Mouse (Mus musculus) cerebellum, adult 2 months (tissue): Measurements from ENCODE around the gene Ranbp9. TPM values are rescaled to one million over a fixed set of nuclear protein-coding genes. Genes with fewer than 3 reads are reported as not detected.

Source experiments
- DNase-seq, 2 experiments: peaks; one replicate each; pipeline ENCODE4 v3.0.0; 2021
- H3K27ac ChIP-seq: fragments of 200-500 bp; 2 replicates; pipeline ENCODE4 v1.5.1; 2012; ENCODE audit warnings: low read length, control low read depth, inconsistent platforms; ENCODE audit not compliant: insufficient read depth
- H3K27me3 ChIP-seq: fragments of 200-500 bp; 2 replicates; pipeline ENCODE4 v1.6.1; 2012; ENCODE audit warnings: inconsistent platforms, mild to moderate bottlenecking, low read length, moderate library complexity; ENCODE audit not compliant: control insufficient read depth, insufficient read depth
- H3K4me1 ChIP-seq: fragments of 200-500 bp; 2 replicates; pipeline ENCODE4 v1.6.1; 2011; ENCODE audit warnings: low read length; ENCODE audit not compliant: control insufficient read depth, insufficient read depth
- H3K4me3 ChIP-seq: fragments of 200-500 bp; replicated peaks from 2 replicates; pipeline ENCODE3; 2011; ENCODE audit warnings: mild to moderate bottlenecking, low read depth, low read length, control low read depth; ENCODE audit not compliant: insufficient read depth
- CTCF ChIP-seq: fragments of 200-500 bp; IDR thresholded peaks from 2 replicates; pipeline ENCODE4 v1.5.1; 2011; ENCODE audit warnings: low read depth, mild to moderate bottlenecking, control low read depth, low read length, moderate library complexity, borderline replicate concordance; ENCODE audit not compliant: insufficient read depth
- POLR2A ChIP-seq: fragments of 200-500 bp; IDR thresholded peaks from 2 replicates; pipeline ENCODE4 v1.6.1; 2011; ENCODE audit warnings: low read length, control low read depth, borderline replicate concordance; ENCODE audit not compliant: insufficient read depth
- WGBS: fragments of 180-500 bp; shearing (Covaris S2); methylation state at CpG from one replicate; pipeline ENCODE4 v1.1.7; 2018; 5-methylcytosine and 5-hydroxymethylcytosine counted together
- polyA plus RNA-seq: library from polyadenylated mRNA; depleted of rRNA; stranded (reverse); fragments of >200 nt; gene quantifications from 2 replicates; pipeline ENCODE4 v1.2.3, GENCODE M21; 2012

Gene Ranbp9
- polyA plus RNA-seq, 1 experiment: 61.6 TPM

DNA sequence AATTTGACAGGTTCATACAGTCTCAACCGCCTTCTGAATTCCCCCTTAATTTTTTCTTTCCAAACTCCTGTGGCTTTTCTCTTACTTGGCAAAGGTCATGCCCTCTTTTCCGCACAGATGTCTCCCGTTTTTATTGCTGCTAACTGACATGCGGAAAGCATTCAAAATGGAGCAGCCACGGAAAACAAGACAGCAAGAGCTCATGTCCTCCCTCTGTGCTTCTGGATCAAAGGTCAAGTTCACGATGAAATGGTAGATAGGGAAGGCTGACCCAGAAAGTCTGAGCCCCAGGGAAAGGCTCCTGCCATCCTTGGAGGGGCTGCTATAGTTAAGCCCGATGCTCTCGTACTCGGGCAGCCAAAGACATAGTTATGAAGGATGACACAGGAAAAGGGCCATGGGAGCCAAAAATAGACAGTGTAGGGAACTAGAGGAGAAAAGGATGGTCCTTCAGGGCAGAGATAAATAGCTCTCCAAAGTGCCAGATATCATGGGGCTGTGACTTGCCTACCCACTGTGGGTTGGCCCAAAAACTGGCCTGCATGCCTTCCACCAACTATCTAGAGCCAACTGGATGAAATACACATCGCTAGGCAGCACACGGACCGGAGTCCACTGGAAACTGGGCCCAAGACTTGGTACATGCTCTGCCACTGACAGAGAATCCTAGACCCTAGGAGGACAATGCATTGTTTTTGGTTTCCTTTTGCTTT, 5.6 kb upstream of the Ranbp9 start:
- peaks cover 9% of the 10 kb centered on the region; the same call in 1 of the 2 replicates for H3K4me1 ChIP-seq
- 23% methylated on average over 12 of the region's 12 CpGs for WGBS
- TF ChIP-seq CTCF (no peak), POLR2A (no peak)
- peak; percentile 49 to 75 for DNase-seq
- no peak overlapping the region for H3K4me3 ChIP-seq
- H3K27ac ChIP-seq: peak overlapping the region; percentile 26
- no peaks in the 10 kb centered on the region for H3K27me3 ChIP-seq

DNA sequence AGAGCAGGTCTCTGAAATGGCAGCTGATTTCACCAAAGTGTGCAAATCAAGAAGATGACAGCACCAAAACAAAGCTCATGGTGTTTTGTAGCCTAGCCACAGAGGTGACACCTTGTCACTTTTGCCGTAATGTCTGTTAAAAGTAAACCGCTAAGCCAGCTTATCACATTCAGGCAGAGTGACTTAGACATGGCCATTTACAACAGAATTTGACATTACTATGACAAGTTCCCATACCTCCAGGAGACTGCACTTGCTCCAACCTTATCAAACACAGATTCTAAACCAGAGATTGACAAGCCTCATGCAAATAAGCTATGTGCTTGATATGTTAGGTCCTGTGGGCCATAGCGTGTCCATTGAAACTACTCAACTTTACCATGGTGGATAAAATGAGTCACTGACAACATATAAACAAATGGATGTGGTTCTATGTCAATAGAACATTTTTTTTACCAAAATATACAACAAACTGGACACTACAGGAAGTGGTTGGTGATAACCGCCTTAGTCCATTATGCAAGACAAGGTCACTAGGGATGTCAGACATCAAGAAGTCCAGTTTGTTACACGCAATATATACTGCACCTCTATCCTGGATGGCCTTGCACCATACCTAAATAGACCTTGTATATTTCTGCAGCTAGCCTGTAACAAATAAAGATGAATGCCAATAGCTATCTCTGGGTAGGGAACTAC, 4.3 kb upstream of the Ranbp9 start:
- H3K27me3 ChIP-seq: no peaks in the 10 kb centered on the region
- H3K4me3 ChIP-seq: no peak overlapping the region
- no peak overlapping the region for H3K27ac ChIP-seq
- 97% methylated on average over 5 of the region's 5 CpGs for WGBS
- no peak for DNase-seq
- peaks cover 9% of the 10 kb centered on the region; the same call in 1 of the 2 replicates for H3K4me1 ChIP-seq
- TF ChIP-seq CTCF: no peak

DNA sequence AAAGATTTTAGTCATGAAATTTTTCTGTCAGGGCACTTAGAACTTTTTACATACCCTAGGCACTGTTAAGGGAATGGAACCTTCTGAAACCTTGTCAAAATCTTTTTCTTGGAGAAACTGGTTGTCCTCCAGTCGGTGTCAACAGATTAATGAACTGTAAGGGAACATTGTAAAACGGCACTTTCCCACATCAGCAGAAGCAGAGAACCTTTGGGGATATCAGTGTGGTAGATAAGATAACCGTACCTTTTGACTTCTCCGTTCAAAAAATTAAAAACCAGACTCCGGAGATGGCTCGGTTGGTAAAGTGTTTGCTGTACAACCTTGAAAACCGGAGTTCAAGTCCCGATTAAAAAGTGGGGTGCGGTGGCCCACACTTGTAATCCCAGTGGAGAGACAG, 1.7 kb upstream of the Ranbp9 start:
- WGBS: 97% methylated on average over 9 of the region's 9 CpGs
- no peak overlapping the region for H3K4me3 ChIP-seq
- peaks cover 9% of the 10 kb centered on the region; the same call in 1 of the 2 replicates for H3K4me1 ChIP-seq
- H3K27ac ChIP-seq: no peak overlapping the region
- TF ChIP-seq POLR2A (no peak), CTCF (no peak)
- no peak for DNase-seq
- H3K27me3 ChIP-seq: no peaks in the 10 kb centered on the region

DNA sequence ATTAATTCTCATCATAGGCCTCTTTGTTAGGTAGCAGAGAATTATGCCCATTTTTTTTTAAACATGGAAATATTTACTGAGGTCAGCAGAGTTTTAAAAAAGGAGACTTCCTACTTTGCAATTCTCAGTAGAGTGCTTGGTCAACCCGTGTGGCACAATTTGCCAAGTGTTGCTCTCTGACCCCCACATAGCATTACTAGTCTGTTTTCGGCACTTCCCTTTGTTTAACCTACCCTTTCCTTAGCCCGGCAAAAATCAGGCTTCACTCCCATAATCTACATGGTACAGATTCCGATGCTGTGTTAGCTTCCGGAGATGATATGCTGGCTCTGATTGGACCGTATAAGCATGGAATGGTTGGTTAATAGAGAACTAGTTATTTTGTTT, 770 bp upstream of the Ranbp9 start:
- peaks cover 4% of the 10 kb centered on the region; the same call in 1 of the 2 replicates for H3K4me1 ChIP-seq
- H3K27me3 ChIP-seq: no peaks in the 10 kb centered on the region
- H3K4me3 ChIP-seq: peak overlapping the region; percentile 74
- 51% methylated on average over 6 of the region's 6 CpGs for whole genome bisulfite sequencing
- no peak for TF ChIP-seq CTCF
- TF ChIP-seq POLR2A: no peak
- no peak overlapping the region for H3K27ac ChIP-seq
- no peak for DNase-seq

GRCm38 (mm10) chr13:43480595-43480956, 506 bp downstream of the Ranbp9 start:
- H3K4me1 ChIP-seq: peaks cover 4% of the 10 kb centered on the region; the same call in 1 of the 2 replicates
- peak overlapping the region; percentile 87 for H3K4me3 ChIP-seq
- peak overlapping the region; percentile 99 for H3K27ac ChIP-seq
- WGBS: 10% methylated on average over 67 of the region's 67 CpGs
- TF ChIP-seq CTCF: no peak
- no peak for TF ChIP-seq POLR2A
- no peaks in the 10 kb centered on the region for H3K27me3 ChIP-seq
- no peak for DNase-seq

DNA sequence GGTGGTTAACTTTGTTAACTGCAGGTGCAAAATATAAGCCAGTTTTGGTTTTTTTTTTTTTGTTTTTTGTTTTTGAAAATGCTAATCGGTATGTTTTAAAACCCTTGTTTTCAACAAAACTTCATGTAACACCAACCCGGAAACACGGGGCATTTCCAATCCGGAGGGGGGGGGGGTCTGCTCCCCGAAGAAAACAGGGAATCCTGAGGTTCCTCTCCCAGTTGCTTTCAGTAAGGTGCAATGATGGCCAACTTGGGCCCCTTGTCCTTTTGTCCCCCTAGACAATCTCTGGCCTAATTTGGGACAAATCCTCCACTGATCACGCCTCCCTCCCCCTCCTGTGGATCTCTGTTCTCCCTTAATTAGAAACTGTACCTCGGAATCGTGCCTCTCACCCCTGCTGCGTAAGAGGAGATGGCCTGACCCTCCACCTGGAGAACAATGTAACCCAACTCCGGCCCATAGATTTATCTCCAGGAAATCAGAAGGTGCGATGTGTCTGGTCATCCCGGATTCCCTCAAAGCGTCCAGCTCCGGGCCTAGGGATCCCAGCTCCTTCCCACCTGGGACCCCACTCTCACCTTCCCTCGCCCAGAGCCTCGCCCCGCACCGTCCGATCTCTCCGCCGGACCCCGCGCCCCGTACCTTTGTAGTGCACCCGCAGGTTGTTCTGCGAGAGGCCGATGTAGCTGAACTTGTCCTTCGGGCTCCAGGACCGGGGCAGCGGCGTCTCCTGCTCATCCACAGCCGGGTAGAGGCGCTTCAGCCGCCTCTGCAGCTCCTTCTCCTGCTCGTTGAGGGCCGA, 1.1 kb downstream of the Ranbp9 start:
- WGBS: under 1% methylated on average over 36 of the region's 36 CpGs

DNA sequence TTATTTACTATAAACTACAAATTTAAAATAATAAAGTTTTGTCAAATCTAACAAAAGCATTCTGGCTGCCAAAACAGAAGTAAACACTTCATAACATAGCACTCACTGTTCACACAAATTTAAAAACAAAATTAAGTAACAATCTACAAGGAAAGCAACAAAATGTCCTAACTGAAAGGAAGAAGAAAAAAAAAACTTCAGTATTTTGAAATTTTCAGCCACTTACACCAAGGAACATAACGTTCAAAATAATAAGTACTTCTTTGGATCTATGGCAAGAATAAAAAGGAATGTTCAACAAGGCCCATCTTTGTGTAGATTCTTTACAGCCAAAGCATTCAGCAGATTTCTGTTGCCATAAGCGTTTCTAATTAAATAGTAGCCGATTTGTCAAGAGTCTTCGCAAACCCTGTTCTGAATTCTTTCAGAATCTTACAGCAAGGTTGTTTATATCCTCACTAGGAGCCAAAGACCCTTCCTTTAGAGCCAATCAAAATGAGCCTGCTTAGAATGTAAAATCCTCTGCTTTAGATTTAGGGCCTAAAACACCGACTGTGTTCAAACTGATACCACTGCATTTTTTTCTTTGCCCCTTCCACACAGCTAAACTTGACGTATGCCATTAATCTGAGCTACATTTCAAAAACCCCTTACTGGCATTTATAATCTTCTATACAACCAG, 1.9 kb downstream of the Ranbp9 start:
- peak overlapping the region; percentile 87 for H3K4me3 ChIP-seq
- 2% methylated on average over 6 of the region's 6 CpGs for WGBS
- H3K27me3 ChIP-seq: no peaks in the 10 kb centered on the region
- no peak for TF ChIP-seq POLR2A
- no peak for TF ChIP-seq CTCF
- peaks cover 4% of the 10 kb centered on the region; the same call in 1 of the 2 replicates for H3K4me1 ChIP-seq
- no peak overlapping the region; the same call in 1 of the 2 replicates for H3K27ac ChIP-seq
- no peak for DNase-seq

More for the DNA sequence above, 1.1 kb downstream of the Ranbp9 start:
- H3K4me3 ChIP-seq: peak overlapping the region; percentile 87
- no peaks in the 10 kb centered on the region for H3K27me3 ChIP-seq
- peaks cover 4% of the 10 kb centered on the region; the same call in 1 of the 2 replicates for H3K4me1 ChIP-seq
- H3K27ac ChIP-seq: peak overlapping the region; percentile 89
- no peak for TF ChIP-seq POLR2A
- peak; percentile 66 for DNase-seq
